Mouse (Mus musculus): ENCODE results near the gene Alk.

DNA sequence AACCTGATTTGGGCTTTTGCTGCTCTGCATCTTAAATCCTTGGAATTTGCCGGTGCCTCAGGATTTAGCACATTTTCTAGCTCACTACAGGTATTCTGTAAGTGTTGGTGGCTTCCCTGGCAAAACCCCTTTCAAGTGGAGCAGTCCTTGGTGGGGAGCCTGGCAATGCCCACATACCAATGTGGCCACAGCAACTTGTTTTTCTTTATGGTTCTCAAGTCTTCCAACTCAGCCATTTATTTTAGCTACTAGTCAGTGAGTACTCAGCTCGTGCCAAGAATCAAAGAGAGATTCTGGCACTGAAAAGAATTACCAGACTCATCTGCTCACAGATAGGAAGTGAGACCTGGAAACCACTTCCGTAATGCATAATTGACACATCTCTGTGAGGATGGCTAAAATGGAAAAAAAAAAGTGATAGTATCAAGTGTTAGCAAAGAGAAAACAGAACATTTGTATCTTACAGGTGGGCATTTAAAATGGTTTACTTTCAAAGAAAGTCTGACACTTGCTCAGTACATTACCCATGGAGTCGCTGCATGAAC lies 614.2 kb downstream of the Alk start:
- TF ChIP-seq CTCF (IDR thresholded peaks at IDR 0.05; ENCODE audit: insufficient read depth, low read depth, low read length), result no peak
- TF ChIP-seq POLR2A (IDR thresholded peaks at IDR 0.05; ENCODE audit: insufficient read depth, low read depth, low read length), result no peak
